Mouse (Mus musculus) embryonic facial prominence, embryonic 14.5 days (tissue): Measurements from ENCODE around the gene Ppp1r9b. TPM values are rescaled to one million over a fixed set of nuclear protein-coding genes. Genes with fewer than 3 reads are reported as not detected.

Experiments
- ATAC-seq: fragments of 200-750 bp; cut with Nextera tagmentation; 2 replicates; pipeline ENCODE4 v1.8.0; 2017; ENCODE audit warnings: low read depth, moderate number of reproducible peaks, moderate TSS enrichment
- DNase-seq: peaks from one replicate; pipeline ENCODE4 v3.0.0-alpha.2; 2015; ENCODE audit warnings: low spot score
- H3K27ac ChIP-seq: fragments of 300-500 bp; sonication (generic); replicated peaks from 2 replicates; pipeline ENCODE4 v1.5.1; 2014; ENCODE audit warnings: low read depth, mild to moderate bottlenecking, low read length, moderate library complexity
- H3K27me3 ChIP-seq: fragments of 300-500 bp; sonication (generic); replicated peaks from 2 replicates; pipeline ENCODE4 v1.6.1; 2014; ENCODE audit warnings: low read length; ENCODE audit not compliant: control insufficient read depth, insufficient read depth
- H3K36me3 ChIP-seq: fragments of 300-500 bp; sonication (generic); 2 replicates; pipeline ENCODE4 v1.6.1; 2014; ENCODE audit warnings: low read length, mixed read lengths; ENCODE audit not compliant: control insufficient read depth, insufficient read depth
- H3K4me1 ChIP-seq: fragments of 300-500 bp; sonication (generic); 2 replicates; pipeline ENCODE4 v1.6.1; 2014; ENCODE audit warnings: antibody characterized with exemption, low read length; ENCODE audit not compliant: control insufficient read depth, insufficient read depth
- H3K4me2 ChIP-seq: fragments of 300-500 bp; sonication (generic); 2 replicates; pipeline ENCODE4 v1.6.1; 2014; ENCODE audit warnings: low read depth, mild to moderate bottlenecking, low read length, moderate library complexity, mixed read lengths
- H3K4me3 ChIP-seq: fragments of 300-500 bp; sonication (generic); 2 replicates; pipeline ENCODE4 v1.5.1; 2014; ENCODE audit warnings: low read depth, mild to moderate bottlenecking, low read length
- H3K9ac ChIP-seq: fragments of 300-500 bp; sonication (generic); 2 replicates; pipeline ENCODE4 v1.6.1; 2014; ENCODE audit warnings: low read depth, mild to moderate bottlenecking, low read length, moderate library complexity, mixed read lengths
- H3K9me3 ChIP-seq: fragments of 300-500 bp; sonication (generic); 2 replicates; pipeline ENCODE4 v1.6.1; 2016; ENCODE audit warnings: low read length; ENCODE audit not compliant: control insufficient read depth
- WGBS: fragments of 180-500 bp; shearing (Covaris S2); extraction: QIAGEN DNeasy Blood & Tissue Kit; methylation state at CpG from one replicate; pipeline ENCODE4 v1.1.7; 2014; 5-methylcytosine and 5-hydroxymethylcytosine counted together
- polyA plus RNA-seq: library from polyadenylated mRNA; unstranded; fragments of >200 nt; fragmentation: Nextera tagmentation; extraction: Ambion mirVana; gene quantifications from 2 replicates; pipeline ENCODE4 v1.2.1, GENCODE M21; 2014

Gene Ppp1r9b
- polyA plus RNA-seq, 1 experiment from 2014 or later = 16.0 TPM

- no peak for ATAC-seq
- H3K27me3 ChIP-seq = no peaks in the 10 kb centered on the region
- H3K9me3 ChIP-seq = no peaks in the 10 kb centered on the region
- peaks cover 7% of the 10 kb centered on the region for H3K36me3 ChIP-seq
- H3K4me3 ChIP-seq = peak overlapping the region; percentile 91
- WGBS = under 1% methylated on average over 30 of the region's 99 CpGs
- DNase-seq = no peak
- H3K4me1 ChIP-seq = peaks cover 55% of the 10 kb centered on the region
- peak overlapping the region; percentile 92 for H3K9ac ChIP-seq
- H3K4me2 ChIP-seq = peak overlapping the region; percentile 96
- H3K27ac ChIP-seq = peak overlapping the region; percentile 94
Observed at GRCm38 (mm10) chr11:94991641-94992479, 1.0 kb downstream of the Ppp1r9b start.

GRCm38 (mm10) chr11:94992480-94992753 is 1.6 kb downstream of the Ppp1r9b start:
- Histone ChIP-seq H3K4me2 (peak overlapping the region; percentile 96), H3K27ac (0 out of 2 replicates have a peak overlapping the region, but pooled peaks have one; percentile 16), H3K27me3 (no peaks in the 10 kb centered on the region), H3K9me3 (no peaks in the 10 kb centered on the region), H3K36me3 (peaks cover 13% of the 10 kb centered on the region), H3K9ac (peak overlapping the region; percentile 92), H3K4me1 (peaks cover 55% of the 10 kb centered on the region), H3K4me3 (peak overlapping the region; percentile 91)
- ATAC-seq = no peak
- DNase-seq = no peak
- under 1% methylated on average over 19 of the region's 20 CpGs for WGBS

GRCm38 (mm10) chr11:94992754-94993606 is 2.1 kb downstream of the Ppp1r9b start:
- DNase-seq = peak; percentile 83
- WGBS = 1% methylated on average over 21 of the region's 22 CpGs

DNA sequence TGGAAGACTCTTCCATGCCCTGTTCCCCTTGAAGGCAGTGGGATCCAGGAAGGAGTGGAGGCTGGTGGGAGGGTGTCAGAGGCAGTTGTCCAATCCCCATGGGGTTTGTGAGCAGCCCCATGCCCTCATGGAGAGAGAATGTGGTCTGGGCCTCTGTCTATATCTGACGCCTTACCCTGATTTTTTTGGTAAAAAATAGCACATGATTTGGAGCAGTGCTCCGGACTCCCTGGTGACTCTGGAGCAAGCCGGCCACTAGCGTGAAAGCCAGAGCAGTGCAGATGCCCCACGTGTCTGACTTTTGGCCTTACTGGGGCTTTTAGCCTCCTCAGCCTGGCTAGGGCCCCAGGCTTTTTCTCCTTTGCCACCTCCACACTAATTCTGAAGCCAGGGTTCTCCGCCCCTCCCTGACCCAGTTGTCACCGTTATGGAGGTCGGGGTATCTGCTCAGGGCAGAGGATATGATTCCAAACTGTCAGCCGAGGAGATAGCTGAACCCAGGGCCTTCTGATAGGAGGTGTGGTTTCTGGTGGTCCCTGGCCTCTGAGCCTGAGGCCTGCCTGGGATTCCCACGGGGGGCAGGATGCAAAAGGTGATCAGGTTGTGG is 3.5 kb downstream of the Ppp1r9b start:
- peaks cover 39% of the 10 kb centered on the region for H3K4me1 ChIP-seq
- peaks cover 32% of the 10 kb centered on the region for H3K36me3 ChIP-seq
- WGBS = 46% methylated on average over 9 of the region's 10 CpGs
- peak overlapping the region; percentile 96 for H3K4me2 ChIP-seq
- H3K27me3 ChIP-seq = no peaks in the 10 kb centered on the region
- H3K9ac ChIP-seq = peak overlapping the region; percentile 92
- H3K9me3 ChIP-seq = no peaks in the 10 kb centered on the region
- DNase-seq (no peak), ATAC-seq (no peak)
- H3K4me3 ChIP-seq = peak overlapping the region; percentile 91
- H3K27ac ChIP-seq = no peak overlapping the region

More at GRCm38 (mm10) chr11:94992754-94993606, 2.1 kb downstream of the Ppp1r9b start:
- Histone ChIP-seq H3K4me1 (peaks cover 52% of the 10 kb centered on the region), H3K27ac (0 out of 2 replicates have a peak overlapping the region, but pooled peaks have one; percentile 16), H3K4me2 (peak overlapping the region; percentile 96), H3K36me3 (peaks cover 18% of the 10 kb centered on the region), H3K9ac (peak overlapping the region; percentile 92), H3K27me3 (no peaks in the 10 kb centered on the region), H3K9me3 (no peaks in the 10 kb centered on the region), H3K4me3 (peak overlapping the region; percentile 91)
- peak; percentile 17; the same call in 1 of the 2 replicates for ATAC-seq

GRCm38 (mm10) chr11:94994947-94995772 is 4.3 kb downstream of the Ppp1r9b start:
- no peak for ATAC-seq
- peak overlapping the region; percentile 92 for H3K9ac ChIP-seq
- H3K36me3 ChIP-seq = peaks cover 40% of the 10 kb centered on the region
- peak overlapping the region; percentile 91 for H3K4me3 ChIP-seq
- peaks cover 34% of the 10 kb centered on the region for H3K4me1 ChIP-seq
- H3K27me3 ChIP-seq = no peaks in the 10 kb centered on the region
- peak overlapping the region; percentile 96 for H3K4me2 ChIP-seq
- no peaks in the 10 kb centered on the region for H3K9me3 ChIP-seq
- no peak for DNase-seq
- no peak overlapping the region; the same call in 1 of the 2 replicates for H3K27ac ChIP-seq
- 86% methylated on average over 11 of the region's 11 CpGs for WGBS

DNA sequence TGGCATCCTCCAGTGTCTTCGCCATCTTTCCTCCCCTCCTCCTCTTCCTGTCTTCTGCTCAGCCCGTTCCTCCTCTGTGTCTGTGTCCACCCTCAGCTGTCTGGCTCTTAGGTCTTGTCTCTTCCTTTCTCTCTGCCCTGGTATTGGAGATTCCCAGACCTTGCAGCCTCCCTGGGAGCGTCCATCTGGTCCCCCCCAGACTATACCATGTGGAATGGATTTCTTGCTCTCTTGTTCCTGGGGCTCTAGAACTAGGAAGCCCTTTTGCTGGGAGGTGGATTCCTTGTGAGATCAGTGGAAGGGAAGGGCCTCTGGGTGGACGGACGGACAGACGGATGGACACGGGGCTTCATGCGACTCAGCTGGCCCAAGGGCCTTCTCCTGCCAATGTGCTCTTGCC is 5.3 kb downstream of the Ppp1r9b start:
- Histone ChIP-seq H3K9me3 (no peaks in the 10 kb centered on the region), H3K4me3 (no peak overlapping the region), H3K9ac (no peak overlapping the region), H3K27ac (no peak overlapping the region), H3K4me1 (peaks cover 29% of the 10 kb centered on the region), H3K36me3 (peaks cover 49% of the 10 kb centered on the region), H3K27me3 (no peaks in the 10 kb centered on the region), H3K4me2 (peak overlapping the region; percentile 96; the same call in 1 of the 2 replicates)
- ATAC-seq = no peak
- no peak for DNase-seq
- 80% methylated on average over 8 of the region's 8 CpGs for WGBS

- peaks cover 58% of the 10 kb centered on the region for H3K36me3 ChIP-seq
- H3K27me3 ChIP-seq = no peaks in the 10 kb centered on the region
- DNase-seq = no peak
- no peak overlapping the region for H3K27ac ChIP-seq
- no peak for ATAC-seq
- no peak overlapping the region for H3K4me2 ChIP-seq
- H3K9me3 ChIP-seq = no peaks in the 10 kb centered on the region
- WGBS = 92% methylated on average over 6 of the region's 6 CpGs
- H3K4me3 ChIP-seq = no peak overlapping the region
- no peak overlapping the region for H3K9ac ChIP-seq
- H3K4me1 ChIP-seq = peaks cover 29% of the 10 kb centered on the region
Observed at GRCm38 (mm10) chr11:94996984-94997383, 6.1 kb downstream of the Ppp1r9b start.

DNA sequence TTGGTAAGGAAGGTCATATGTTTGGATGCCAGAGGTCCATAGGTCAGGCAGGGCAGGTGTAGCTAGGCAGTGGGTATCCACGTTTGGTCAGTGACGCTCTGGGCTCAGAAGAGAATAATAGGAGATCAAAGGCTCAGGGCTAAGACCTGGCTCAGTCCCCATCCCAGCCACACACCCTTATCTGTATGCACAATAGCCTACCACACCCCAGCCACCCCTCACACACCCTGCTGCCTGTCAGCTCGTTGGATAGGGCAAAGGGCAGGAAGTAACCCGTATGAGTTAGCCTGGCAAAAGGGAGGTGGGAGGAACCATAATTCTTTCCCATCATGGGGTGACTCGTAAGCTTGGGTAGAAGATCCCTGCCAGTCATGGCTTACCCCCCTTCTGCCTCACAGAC is 6.8 kb downstream of the Ppp1r9b start:
- Histone ChIP-seq H3K9ac (no peak overlapping the region), H3K9me3 (no peaks in the 10 kb centered on the region), H3K36me3 (peaks cover 64% of the 10 kb centered on the region), H3K4me1 (peaks cover 29% of the 10 kb centered on the region), H3K4me2 (no peak overlapping the region), H3K27me3 (no peaks in the 10 kb centered on the region), H3K4me3 (no peak overlapping the region), H3K27ac (no peak overlapping the region)
- ATAC-seq = no peak
- WGBS = 80% methylated on average over 5 of the region's 5 CpGs
- DNase-seq = no peak
